Mouse (Mus musculus): ENCODE results near the gene Cacna2d3.

Gene Cacna2d3

DNA sequence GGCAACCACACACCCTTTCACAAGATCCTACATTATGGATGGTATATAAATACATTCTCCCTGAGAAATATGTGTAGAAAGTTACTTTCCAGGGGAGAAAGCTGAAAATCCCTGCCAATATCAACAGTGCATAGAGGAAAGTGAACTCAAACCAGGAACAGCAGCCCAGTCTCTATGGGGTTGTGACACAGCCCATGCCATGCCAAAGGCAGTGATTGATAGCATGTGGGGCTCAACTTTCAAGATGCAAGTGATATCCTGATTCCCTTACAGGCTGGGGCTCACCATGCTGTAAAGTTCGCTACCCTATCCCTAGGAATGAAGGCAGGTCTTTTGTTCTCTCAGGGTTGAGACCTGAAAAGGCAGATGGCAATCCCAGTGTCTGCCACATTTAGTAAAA, 229.9 kb downstream of the Cacna2d3 start:
- DNase-seq (ENCODE audit: low spot score), result no peak

- no peak for DNase-seq (ENCODE audit: low spot score)
Measured at GRCm38 (mm10) chr14:29485416-29485815, 236.2 kb downstream of the Cacna2d3 start.

DNA sequence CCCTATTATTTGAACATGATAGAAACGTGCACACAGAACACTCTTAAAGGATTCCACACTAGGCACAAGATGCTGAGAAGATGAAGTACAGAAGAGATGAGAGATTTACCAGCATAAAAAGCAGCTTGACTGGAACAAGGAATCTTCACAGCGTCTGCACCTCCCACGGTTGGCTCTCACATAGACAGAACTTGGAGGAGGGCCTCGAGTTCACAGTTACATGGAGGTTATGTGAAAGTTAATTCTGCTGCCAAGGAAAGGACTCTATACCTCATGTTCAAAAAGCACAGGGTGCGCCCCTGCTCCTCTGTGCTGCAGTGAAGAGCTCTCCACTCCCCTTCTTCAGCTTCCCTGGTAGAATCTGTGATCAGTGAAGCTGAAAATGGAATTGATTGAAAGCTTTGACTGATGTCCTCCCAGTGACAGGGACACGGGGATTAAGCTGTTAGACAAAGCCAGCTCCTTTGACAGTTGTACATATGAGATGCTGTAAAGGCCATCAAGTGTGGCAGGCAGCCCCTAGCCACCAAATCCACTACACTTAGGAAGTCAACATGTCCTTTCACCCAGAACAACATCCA, 243.2 kb downstream of the Cacna2d3 start:
- DNase-seq (ENCODE audit: low spot score), result no peak

DNA sequence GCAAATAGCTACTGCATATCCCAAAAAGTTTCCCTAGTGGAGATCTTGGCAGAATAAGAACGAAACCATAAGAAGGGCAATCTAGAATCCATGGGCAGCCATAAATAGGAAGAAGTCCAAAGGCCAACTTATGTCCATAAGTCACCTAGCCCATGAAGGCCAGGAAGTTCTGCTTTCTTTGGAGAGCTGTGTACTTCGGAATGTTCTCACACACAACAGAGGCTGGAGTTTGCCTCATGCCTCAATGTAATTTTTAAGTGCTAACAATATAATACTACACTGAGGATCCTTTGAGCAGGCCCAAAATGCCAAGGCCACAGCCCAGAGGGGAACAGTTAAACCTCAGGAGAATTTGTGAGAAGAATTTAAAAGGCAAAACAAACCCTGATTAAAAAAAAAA, 257.4 kb downstream of the Cacna2d3 start:
- no peak for DNase-seq (ENCODE audit: low spot score)

- DNase-seq (ENCODE audit: low spot score), result no peak
Measured at GRCm38 (mm10) chr14:29449203-29449602, 272.5 kb downstream of the Cacna2d3 start.

GRCm38 (mm10) chr14:29443091-29444026, 278.3 kb downstream of the Cacna2d3 start:
- DNase-seq (ENCODE audit: low spot score), result no peak

- DNase-seq (ENCODE audit: low spot score), result no peak
Measured at GRCm38 (mm10) chr14:29442476-29442875, 279.2 kb downstream of the Cacna2d3 start.

GRCm38 (mm10) chr14:29438666-29439065, 283.0 kb downstream of the Cacna2d3 start:
- no peak for DNase-seq (ENCODE audit: low spot score)

DNA sequence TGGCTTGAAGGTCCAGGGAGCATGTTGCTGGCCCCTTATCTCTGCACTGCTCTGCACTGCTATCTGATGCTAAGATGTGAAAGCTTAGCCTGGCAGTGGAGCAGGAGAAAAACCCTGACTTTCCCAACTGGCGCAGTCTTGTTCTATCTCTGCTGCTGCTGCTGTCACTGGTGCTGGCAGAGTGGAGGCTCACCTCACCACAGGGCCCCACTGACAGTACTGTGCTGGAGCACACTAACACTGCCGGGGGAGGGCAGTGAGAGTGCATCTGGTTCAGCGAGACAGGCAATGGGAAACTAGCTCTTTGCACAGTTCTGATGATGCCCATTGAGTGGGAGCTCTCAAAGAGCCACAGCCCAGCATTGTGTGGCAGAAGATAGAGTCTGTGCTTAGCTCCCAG, 283.4 kb downstream of the Cacna2d3 start:
- no peak for DNase-seq (ENCODE audit: low spot score)

DNA sequence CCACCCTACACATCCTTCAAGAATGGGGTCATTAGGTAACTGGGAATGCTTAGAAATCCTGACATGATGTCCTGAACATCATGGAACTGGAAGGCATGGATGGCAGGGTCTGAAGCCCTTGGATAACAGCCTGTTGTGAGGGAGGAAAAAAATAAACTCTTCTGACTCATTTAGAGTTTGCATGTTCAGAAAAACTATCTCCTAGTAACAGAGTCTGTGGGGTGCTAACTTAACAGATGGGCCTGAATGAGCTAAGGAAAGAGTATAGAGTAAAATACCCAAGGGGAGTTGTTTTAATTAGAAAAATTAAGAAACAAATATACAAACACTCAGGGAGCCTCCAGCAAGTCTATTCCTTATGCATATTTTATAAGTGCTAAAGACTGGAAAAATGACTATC, 286.5 kb downstream of the Cacna2d3 start:
- DNase-seq (ENCODE audit: low spot score), result no peak

DNA sequence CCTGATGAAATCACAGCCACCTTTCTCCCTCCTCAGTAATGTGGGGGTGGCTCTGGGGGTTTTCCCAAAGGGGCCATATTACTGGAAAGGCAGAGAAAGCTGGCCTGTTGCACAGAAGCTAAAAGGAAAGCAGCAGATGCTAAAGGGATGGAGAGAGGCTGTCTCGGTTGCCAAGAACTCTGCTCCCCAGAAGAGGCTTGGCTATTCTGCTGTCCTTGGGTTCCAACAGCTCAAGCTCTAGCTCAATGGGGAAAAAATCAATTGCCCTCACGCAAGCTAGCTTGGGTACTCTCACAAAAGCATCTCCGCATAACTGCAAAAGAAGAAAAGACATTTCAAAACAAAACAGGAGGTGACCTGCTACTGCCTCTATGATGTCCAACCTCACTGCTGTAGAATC, 287.9 kb downstream of the Cacna2d3 start:
- DNase-seq (ENCODE audit: low spot score), result no peak

GRCm38 (mm10) chr14:29433076-29433714, 288.5 kb downstream of the Cacna2d3 start:
- DNase-seq (ENCODE audit: low spot score), result no peak

- DNase-seq (ENCODE audit: low spot score), result no peak
Measured at GRCm38 (mm10) chr14:29429788-29430187, 291.9 kb downstream of the Cacna2d3 start.

GRCm38 (mm10) chr14:29425666-29426065, 296.0 kb downstream of the Cacna2d3 start:
- no peak for DNase-seq (ENCODE audit: low spot score)

DNA sequence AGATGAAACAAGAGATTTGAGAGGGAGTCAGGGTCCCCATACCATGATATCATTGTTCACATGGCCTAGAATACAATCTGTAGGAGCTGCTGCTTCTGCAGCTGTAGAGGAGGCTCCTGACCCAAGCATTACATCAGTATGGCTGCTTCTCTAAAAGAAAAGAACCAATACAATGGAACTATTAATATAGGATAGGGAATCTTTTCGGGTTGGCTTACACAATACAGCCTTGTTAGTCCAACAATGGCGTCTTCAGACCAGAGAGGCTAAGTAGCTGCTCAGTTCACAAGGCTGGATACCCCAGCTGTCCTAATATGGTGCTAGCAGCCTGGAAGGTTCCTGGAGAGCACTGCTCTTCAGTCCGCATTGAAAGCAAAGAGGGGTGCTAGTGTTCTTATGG, 296.5 kb downstream of the Cacna2d3 start:
- DNase-seq (ENCODE audit: low spot score), result no peak

- DNase-seq (ENCODE audit: low spot score), result no peak
Measured at GRCm38 (mm10) chr14:29405878-29406165, 315.8 kb downstream of the Cacna2d3 start.

DNA sequence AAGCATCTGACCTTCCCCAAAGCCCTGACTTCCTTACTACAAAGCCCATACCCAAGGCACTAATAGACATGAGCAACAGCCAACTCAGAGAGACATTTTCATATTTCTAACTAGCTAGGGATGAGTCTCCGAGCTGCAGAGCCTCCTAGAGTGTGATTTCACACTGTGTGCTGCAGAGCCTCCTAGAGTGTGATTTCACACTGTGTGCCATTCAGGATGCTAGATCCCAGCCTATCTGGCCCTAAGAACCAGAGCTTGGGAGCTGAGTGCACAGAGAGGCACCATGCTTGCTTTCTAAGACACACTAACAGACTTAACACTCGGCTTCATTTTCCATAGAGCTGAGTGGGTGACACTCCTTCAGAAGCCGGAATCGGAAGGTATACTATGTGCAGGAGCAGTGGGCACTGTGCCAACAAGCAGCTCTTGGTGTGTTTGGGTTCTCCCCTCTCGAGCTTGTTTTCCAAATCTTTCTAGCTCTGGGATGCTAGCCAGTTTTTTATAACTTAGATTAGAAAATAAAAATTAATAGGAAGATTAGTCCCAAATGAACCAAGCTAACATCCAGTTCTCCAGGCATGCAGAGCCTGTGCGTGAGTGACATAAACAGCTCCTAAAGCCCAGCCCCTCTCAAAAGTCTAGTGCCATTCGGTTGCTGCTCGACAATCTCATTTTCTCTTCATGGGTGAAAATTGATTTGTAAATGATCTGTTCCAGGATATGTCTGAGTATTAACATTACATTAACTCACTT, 316.4 kb downstream of the Cacna2d3 start:
- DNase-seq (ENCODE audit: low spot score), result no peak

GRCm38 (mm10) chr14:29403849-29404808, 317.5 kb downstream of the Cacna2d3 start:
- DNase-seq (ENCODE audit: low spot score), result no peak

GRCm38 (mm10) chr14:29402471-29402870, 319.2 kb downstream of the Cacna2d3 start:
- DNase-seq (ENCODE audit: low spot score), result no peak

GRCm38 (mm10) chr14:29393786-29394185, 327.9 kb downstream of the Cacna2d3 start:
- DNase-seq (ENCODE audit: low spot score), result no peak

DNA sequence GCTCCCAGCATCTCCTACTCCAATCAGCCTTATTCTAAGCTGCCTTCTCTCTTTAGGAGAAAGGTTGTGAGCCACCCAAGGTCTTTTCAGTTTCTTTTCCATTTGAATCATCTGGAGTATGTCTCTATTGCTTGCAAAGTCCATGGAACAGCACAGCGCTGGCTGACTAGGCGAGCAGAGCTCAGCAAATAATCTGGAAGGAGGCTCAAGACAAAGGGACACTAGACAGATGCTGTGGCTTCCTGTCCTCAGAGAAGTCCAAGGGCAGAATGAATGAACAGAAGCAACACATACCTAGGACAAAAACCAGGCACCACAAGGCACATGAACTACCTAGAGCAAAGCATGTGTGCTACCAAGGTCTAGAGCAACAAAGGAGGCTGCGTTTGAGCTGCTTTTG, 328.8 kb downstream of the Cacna2d3 start:
- no peak for DNase-seq (ENCODE audit: low spot score)
